Mouse (Mus musculus): ENCODE data around the gene 1700001P01Rik. TPM values are rescaled to one million over a fixed set of nuclear protein-coding genes. Genes with fewer than 3 reads are reported as not detected.
A peak's percentile ranks its signal among the peaks of the same experiment; 100 is the strongest.

The 1700001P01Rik gene
- total and polyA plus RNA-seq, 2 experiments from 2014 or later: 0.27 TPM; not detected in 1

GRCm38 (mm10) chr11:97816176-97816575 is 40.5 kb upstream of the 1700001P01Rik start:
- TF ChIP-seq CTCF (IDR thresholded peaks at IDR 0.05; ENCODE audit: low read depth): no peak
- Histone ChIP-seq H3K27me3 (ENCODE audit: insufficient read depth, low read length) (no peaks in the 10 kb centered on the region), H3K36me3 (ENCODE audit: insufficient read depth) (peaks cover 37% of the 10 kb centered on the region), H3K4me1 (ENCODE audit: insufficient read depth) (peaks cover 22% of the 10 kb centered on the region), H3K9me3 (ENCODE audit: low read length) (no peaks in the 10 kb centered on the region), H3K4me2 (ENCODE audit: low read depth) (no peak overlapping the region), H3K4me3 (ENCODE audit: low read depth, low read length) (no peak overlapping the region), H3K27ac (ENCODE audit: low read depth, low read length) (no peak overlapping the region), H3K9ac (no peak overlapping the region)
- DNase-seq (no peak), ATAC-seq (no peak)
- 40% methylated on average over 5 of the region's 5 CpGs for WGBS

- no peak for TF ChIP-seq CTCF (IDR thresholded peaks at IDR 0.05; ENCODE audit: low read depth)
- Histone ChIP-seq H3K36me3 (ENCODE audit: insufficient read depth) (peaks cover 34% of the 10 kb centered on the region), H3K4me1 (ENCODE audit: insufficient read depth) (peaks cover 22% of the 10 kb centered on the region), H3K27ac (ENCODE audit: low read depth, low read length) (no peak overlapping the region), H3K4me3 (ENCODE audit: low read depth, low read length) (no peak overlapping the region), H3K4me2 (ENCODE audit: low read depth) (no peak overlapping the region), H3K9me3 (ENCODE audit: low read length) (no peaks in the 10 kb centered on the region), H3K27me3 (ENCODE audit: insufficient read depth, low read length) (no peaks in the 10 kb centered on the region), H3K9ac (no peak overlapping the region)
- DNase-seq: no peak
- no peak for ATAC-seq
- 78% methylated on average over 11 of the region's 11 CpGs for WGBS
Observed at GRCm38 (mm10) chr11:97815736-97816135, 40.0 kb upstream of the 1700001P01Rik start.

- Histone ChIP-seq H3K4me1 (ENCODE audit: insufficient read depth) (peaks cover 24% of the 10 kb centered on the region), H3K4me3 (ENCODE audit: low read depth, low read length) (no peak overlapping the region), H3K36me3 (ENCODE audit: insufficient read depth) (peaks cover 27% of the 10 kb centered on the region), H3K9me3 (ENCODE audit: low read length) (no peaks in the 10 kb centered on the region), H3K27ac (ENCODE audit: low read depth, low read length) (peak overlapping the region; percentile 86), H3K27me3 (ENCODE audit: insufficient read depth, low read length) (no peaks in the 10 kb centered on the region), H3K4me2 (ENCODE audit: low read depth) (0 out of 2 replicates have a peak overlapping the region, but pooled peaks have one; percentile 45), H3K9ac (no peak overlapping the region)
- no peak for ATAC-seq
- DNase-seq: no peak
- no peak for TF ChIP-seq CTCF (IDR thresholded peaks at IDR 0.05; ENCODE audit: low read depth)
- WGBS: 67% methylated on average over 17 of the region's 17 CpGs
Observed at GRCm38 (mm10) chr11:97813746-97814515, 38.2 kb upstream of the 1700001P01Rik start.

GRCm38 (mm10) chr11:97813085-97813484 is 37.4 kb upstream of the 1700001P01Rik start:
- DNase-seq: peak; percentile 34
- WGBS: 31% methylated on average over 7 of the region's 7 CpGs
- Histone ChIP-seq H3K4me1 (ENCODE audit: insufficient read depth) (peaks cover 32% of the 10 kb centered on the region), H3K4me3 (ENCODE audit: low read depth, low read length) (no peak overlapping the region), H3K9me3 (ENCODE audit: low read length) (no peaks in the 10 kb centered on the region), H3K27ac (ENCODE audit: low read depth, low read length) (peak overlapping the region; percentile 86), H3K36me3 (ENCODE audit: insufficient read depth) (peaks cover 35% of the 10 kb centered on the region), H3K9ac (peak overlapping the region; percentile 48), H3K27me3 (ENCODE audit: insufficient read depth, low read length) (no peaks in the 10 kb centered on the region), H3K4me2 (ENCODE audit: low read depth) (peak overlapping the region; percentile 45)
- ATAC-seq: peak; percentile 42
- no peak for TF ChIP-seq CTCF (IDR thresholded peaks at IDR 0.05; ENCODE audit: low read depth)

GRCm38 (mm10) chr11:97812491-97812921 is 36.8 kb upstream of the 1700001P01Rik start:
- ATAC-seq (peak; percentile 96), DNase-seq (peak; percentile 79)
- peak overlapping the region; percentile 86 for H3K27ac ChIP-seq (ENCODE audit: low read depth, low read length)
- peak overlapping the region; percentile 48 for H3K9ac ChIP-seq
- no peak for TF ChIP-seq CTCF (IDR thresholded peaks at IDR 0.05; ENCODE audit: low read depth)
- no peaks in the 10 kb centered on the region for H3K9me3 ChIP-seq (ENCODE audit: low read length)
- WGBS: 42% methylated on average over 3 of the region's 3 CpGs
- H3K4me3 ChIP-seq (ENCODE audit: low read depth, low read length): peak overlapping the region; percentile 18; the same call in 1 of the 2 replicates
- H3K4me2 ChIP-seq (ENCODE audit: low read depth): peak overlapping the region; percentile 45
- H3K27me3 ChIP-seq (ENCODE audit: insufficient read depth, low read length): no peaks in the 10 kb centered on the region
- peaks cover 41% of the 10 kb centered on the region for H3K36me3 ChIP-seq (ENCODE audit: insufficient read depth)
- H3K4me1 ChIP-seq (ENCODE audit: insufficient read depth): peaks cover 34% of the 10 kb centered on the region

GRCm38 (mm10) chr11:97811569-97812362 is 36.0 kb upstream of the 1700001P01Rik start:
- ATAC-seq (0 out of 2 replicates have a peak, but pooled peaks have one; percentile 30), DNase-seq (no peak)
- WGBS: 25% methylated on average over 12 of the region's 13 CpGs
- Histone ChIP-seq H3K9ac (peak overlapping the region; percentile 48), H3K4me3 (ENCODE audit: low read depth, low read length) (no peak overlapping the region), H3K27me3 (ENCODE audit: insufficient read depth, low read length) (no peaks in the 10 kb centered on the region), H3K4me2 (ENCODE audit: low read depth) (peak overlapping the region; percentile 45), H3K36me3 (ENCODE audit: insufficient read depth) (peaks cover 44% of the 10 kb centered on the region), H3K4me1 (ENCODE audit: insufficient read depth) (peaks cover 34% of the 10 kb centered on the region), H3K9me3 (ENCODE audit: low read length) (no peaks in the 10 kb centered on the region), H3K27ac (ENCODE audit: low read depth, low read length) (peak overlapping the region; percentile 86)
- TF ChIP-seq CTCF (IDR thresholded peaks at IDR 0.05; ENCODE audit: low read depth): no peak
